Mouse (Mus musculus) T-helper 17 cell (primary cell): ENCODE data around the gene Vmn2r38.
"Not testable (repeated sequence)": the region's sequence is repeated elsewhere in the genome, so short reads cannot be mapped to it uniquely, and the experiment has no call there.

Experiments used
- in situ Hi-C, 2 experiments: fragments of 300-600 bp; cut with MboI, MseI; formaldehyde crosslinking; loops; 1 replicate in 1 of 2; 2 replicates in 1 of 2; pipeline ENCODE4 v1.15.1; 2025; ENCODE audit warnings: high pct_unique_total_duplicates in 2 of 2

Gene Vmn2r38

GRCm38 (mm10) chr7:9097781-9098180 lies at the start of gene Vmn2r38:
Vmn2r38 (minus strand) TSS chr7:9097881.
- in situ Hi-C loops: not testable (repeated sequence)

- in situ Hi-C loops: loop anchor here (5.0 kb wide), 2 partner anchors 1523 to 1688 kb away; no protein-coding TSS in a partner anchor
Observed at GRCm38 (mm10) chr7:9065353-9065752, 32.3 kb downstream of the Vmn2r38 start.

- in situ Hi-C loops: not testable (repeated sequence)
Observed at GRCm38 (mm10) chr7:9030698-9031097, 67.0 kb downstream of the Vmn2r38 start, which contains the start of gene Vmn2r39. Vmn2r39 (minus strand) TSS chr7:9030798.
